Mouse (Mus musculus): ENCODE results near the gene Sema6d.

DNA sequence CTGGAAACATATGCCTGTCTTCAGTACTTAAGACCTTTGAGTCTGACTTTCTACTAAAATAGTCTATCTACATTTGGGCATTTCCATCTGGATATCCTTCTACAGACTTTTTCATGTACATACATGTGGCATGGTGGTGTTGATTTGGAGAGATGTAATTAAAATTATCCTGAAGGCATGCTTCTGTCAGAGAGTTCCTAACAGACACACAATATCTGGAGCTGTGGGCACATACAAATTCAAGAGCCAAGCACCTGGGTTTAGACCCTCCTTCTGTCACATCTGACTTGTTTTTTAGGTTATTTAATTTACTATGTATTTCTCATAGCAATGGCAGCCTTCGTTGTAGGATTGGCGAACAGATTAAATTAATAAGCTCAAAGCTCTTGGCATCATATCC is 195.3 kb downstream of the Sema6d start:
- TF ChIP-seq CTCF (IDR thresholded peaks at IDR 0.05; ENCODE audit: borderline replicate concordance, extremely low read depth, insufficient read depth, insufficient read length), result no peak
- TF ChIP-seq POLR2A (IDR thresholded peaks at IDR 0.05; ENCODE audit: borderline replicate concordance, extremely low read depth, insufficient read depth, insufficient read length, poor library complexity, severe bottlenecking), result no peak

All from brain, embryonic 14.5 days (tissue).